Mouse (Mus musculus) layer of hippocampus, postnatal 14 days (tissue): Measurements from ENCODE around the gene Fcgrt. TPM values are rescaled to one million over a fixed set of nuclear protein-coding genes. Genes with fewer than 3 reads are reported as not detected.

Experiments used
- DNase-seq, 2 experiments: peaks; one replicate each; pipeline ENCODE4 v3.0.0; 2021 to 2022; ENCODE audit warnings: low spot score in 2 of 2, mixed read lengths in 1 of 2
- total RNA-seq, 2 experiments: library from RNA; stranded (reverse); gene quantifications; 2 replicates each; pipeline ENCODE4 v1.2.3; 2021

Gene Fcgrt
- total RNA-seq, 2 experiments from 2014 or later: 17.1 to 20.9 TPM

DNA sequence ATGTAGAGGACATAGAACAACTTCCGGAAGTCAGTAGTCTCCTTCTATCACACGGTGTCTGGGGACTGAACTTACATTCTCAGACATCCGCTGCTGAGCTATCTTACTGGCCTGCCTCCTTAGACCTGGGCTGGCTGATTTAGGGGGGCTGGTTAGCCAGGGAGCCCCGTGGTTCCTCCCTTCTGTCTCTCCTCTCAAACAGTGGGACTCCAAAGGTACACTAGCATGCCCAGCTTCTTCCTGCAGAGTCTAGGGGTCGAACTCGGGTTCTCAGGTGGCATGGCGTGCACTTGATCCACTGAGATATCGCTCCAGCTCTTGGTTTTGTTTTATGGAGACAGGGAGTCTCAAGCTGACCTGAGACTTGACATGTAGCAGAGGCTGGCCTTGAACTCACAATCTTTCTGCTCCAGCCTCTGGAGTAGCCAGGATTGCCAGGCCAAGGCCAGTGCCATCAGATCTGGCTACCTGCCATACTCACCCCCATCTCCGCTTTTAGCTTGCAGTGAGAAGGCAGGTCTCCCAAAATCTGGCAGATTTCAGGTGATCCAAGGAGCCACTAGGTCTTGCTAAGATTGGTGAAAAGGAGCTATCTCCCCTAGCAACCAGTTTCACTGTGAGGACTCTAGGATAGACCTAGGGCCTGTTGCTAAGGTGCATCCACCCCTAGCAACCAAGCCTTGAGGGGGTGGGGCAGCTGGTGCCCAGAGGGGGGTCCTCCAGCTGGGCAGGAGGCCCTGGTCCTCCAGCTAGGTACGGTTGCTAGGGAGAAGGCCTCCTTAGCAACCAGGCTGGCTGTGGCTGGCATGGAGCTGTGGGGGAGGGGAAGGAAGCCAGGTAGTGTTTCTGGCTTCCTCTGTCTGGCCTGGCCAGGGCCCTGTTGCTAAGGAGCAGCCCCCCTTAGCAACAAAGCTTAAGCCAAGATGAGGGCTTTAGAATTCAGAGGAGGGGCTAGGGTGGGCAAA lies 44.8 kb downstream of the Fcgrt start:
- DNase-seq: no peak

DNA sequence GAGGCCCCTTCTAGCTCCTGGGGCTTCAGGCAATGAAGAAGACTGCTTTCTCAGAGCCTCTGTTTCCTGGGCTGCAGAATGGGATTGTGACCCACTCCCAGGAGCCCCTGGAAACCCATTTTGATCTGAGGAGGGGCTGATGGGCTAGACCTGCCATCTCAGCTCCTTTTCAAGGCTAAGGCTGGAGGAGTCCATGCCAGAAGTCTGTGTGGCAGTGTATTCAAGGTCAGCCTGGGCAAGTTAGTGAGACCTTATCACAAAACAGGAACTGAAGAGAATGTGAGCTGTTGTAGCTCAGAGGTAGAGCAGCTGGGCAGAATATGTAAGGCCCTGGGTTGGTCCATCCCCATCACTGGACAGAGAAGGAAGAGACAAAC lies 46.7 kb downstream of the Fcgrt start:
- DNase-seq: no peak

DNA sequence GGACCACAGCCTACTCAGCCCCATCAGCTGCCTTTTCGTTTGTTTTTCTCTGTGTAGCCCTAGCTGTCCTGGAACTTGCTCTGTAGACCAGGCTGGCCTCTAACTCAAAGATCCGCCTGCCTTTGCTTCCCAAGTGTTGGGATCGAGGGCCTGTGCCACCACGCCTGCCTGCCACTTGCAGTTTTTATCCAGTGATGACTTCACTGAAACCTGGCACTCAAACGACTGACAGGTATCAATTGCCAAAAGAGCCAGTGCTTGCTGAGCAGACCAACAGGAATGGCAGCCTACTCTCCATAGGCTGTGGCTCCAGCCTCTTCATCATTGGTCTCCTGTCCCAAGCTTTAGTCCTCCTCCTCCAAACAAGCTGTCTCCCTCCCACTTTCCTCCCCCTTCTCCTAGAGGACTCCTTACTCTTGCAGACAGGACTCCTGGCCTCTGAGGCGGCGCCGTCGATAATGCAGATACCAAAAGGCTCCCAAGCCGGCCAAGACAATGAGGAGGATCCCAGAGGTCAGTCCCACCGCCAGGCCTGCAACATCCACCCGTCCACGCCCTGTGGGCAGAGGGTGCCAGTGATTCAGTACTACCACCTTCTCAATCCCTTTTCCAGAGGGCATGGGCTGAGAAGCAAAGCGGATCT lies 47.2 kb downstream of the Fcgrt start:
- no peak for DNase-seq

DNA sequence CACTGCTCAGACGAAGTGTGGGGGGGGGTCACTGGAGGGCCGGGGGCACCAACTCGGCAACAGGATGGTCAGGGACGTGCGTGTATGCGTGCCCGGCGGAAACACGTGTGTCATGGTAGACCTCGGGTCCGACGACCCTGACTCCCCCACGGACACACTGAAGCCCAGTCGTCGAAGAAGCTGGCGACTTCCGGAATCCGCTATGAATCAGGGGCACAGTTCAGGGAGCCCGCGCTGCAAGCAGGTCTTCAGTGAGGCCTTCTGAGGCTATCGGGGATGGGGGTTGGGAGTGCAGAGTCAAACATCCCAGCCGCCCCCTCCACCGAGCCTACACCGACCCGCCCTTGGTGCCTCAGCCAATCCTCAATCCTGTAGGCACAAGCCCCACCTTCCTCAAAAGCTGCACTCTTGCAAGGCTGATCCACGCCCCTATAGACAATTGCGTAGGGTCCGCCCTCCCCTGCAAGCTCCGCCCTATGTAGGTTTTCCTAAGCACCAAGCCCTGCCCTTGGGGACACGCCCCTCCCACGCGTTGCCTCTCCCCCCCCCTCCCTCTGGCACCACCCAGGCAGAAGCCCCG lies 49.6 kb downstream of the Fcgrt start:
- DNase-seq: peak; percentile 81 to 96

DNA sequence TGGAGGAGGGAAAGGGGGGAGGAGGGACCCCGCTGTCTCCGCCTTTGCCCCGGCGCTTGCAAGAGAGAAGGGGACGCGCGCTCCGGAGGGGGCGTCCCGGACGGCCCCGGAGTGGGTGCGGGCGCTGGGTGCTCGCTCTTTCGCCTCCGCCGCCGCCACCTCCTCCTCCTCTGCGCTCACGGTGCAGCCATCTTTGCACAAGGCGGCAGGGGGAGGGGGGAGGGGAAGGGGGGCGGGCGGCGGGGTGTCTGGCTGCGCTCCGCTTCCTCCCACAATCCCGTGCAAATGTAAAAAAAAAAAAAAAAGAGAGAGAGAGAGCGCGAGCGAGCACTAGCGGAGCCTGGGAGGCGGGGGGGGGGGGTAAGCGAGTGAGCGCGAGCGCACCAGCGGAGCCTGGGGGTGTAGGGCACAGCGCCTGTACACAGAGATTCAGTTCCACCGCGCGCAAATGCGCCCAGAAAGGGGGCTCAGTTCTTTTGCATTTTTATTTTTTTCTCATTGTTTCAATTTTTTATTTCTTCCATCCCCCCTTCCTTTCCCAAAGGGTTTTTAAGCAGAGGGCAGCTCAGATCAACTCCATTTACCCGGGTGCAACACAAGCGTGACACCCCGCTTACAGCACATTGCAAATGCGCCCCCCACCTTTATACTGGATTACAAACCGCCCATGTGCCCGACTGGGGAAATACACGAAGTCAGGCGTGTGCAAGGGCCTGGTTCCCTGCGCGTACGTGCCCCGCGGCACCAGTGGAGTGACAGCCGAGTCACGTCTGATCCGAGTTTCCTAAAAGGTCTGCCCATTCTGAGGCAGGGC lies 50.3 kb downstream of the Fcgrt start:
- peak; percentile 79 to 83 for DNase-seq

DNA sequence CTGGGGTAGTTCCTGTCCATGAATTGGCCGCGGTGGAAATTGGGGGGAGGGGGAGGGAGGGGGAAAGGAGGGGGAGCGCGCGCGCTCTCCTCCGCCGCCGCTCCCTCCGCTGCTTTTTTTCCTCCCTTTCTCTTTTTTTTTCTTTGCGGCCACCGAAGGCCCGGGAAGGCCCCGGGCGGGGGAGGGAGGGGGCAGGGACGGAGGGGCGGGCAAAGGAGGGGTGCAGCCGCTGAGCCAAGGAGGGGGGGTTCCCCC lies 50.9 kb downstream of the Fcgrt start, which contains the start of gene Prr12:
Gene Prr12 (minus strand): TSS at position 20 of the 255 bp plus-strand sequence.
- no peak for DNase-seq

DNA sequence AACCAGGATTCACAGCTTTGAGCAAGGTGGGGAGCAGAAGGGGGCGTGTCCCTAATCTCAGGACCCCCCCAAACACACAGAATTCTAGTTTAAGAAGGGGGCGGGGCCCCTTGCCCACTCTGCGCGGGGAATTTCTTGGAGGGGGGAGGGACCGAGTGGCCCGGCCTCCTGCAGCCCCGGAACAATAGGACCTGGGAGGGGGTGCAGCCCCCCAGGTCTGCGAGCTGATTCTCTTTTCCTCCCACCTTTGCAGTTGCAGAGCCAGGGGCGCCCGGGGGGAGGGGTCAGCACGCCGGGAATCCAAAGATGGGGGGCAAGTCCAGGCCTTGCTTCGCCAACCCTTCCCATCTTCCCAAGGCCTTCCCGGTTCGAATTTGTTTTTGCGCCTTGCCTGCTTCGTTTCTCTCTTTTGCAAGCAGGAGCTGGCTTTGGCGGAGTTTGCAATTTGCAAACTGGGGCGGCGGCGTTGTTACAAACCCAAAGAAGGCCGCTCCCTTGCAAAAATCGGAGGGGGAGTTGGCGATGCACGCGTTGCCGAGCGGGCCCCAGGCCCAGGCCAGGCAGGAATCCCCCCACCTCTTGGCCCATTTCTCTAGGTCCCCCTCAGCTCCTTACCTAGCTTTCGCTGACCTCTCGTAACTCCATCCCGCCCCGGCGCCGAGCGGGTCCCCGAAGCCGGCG lies 51.3 kb downstream of the Fcgrt start:
- peak; percentile 51 to 60 for DNase-seq

DNA sequence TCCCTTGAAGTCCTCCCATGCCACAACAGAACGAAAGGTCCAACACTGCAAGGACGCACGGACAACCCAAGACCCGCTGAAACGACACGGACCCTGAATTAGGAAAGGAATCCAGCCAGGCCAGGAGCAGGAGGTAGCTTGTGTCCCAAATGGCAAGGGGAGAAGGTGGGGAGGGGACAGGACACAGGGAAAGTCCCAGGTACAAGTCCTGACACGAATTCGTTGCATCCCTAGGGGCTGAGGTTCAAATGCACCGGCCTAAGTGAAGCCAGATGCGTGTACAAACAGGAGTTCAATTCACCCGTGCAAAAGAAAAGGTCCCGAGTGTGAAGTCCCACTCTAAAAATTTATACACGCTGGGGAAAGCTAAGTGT lies 52.1 kb downstream of the Fcgrt start:
- no peak for DNase-seq

DNA sequence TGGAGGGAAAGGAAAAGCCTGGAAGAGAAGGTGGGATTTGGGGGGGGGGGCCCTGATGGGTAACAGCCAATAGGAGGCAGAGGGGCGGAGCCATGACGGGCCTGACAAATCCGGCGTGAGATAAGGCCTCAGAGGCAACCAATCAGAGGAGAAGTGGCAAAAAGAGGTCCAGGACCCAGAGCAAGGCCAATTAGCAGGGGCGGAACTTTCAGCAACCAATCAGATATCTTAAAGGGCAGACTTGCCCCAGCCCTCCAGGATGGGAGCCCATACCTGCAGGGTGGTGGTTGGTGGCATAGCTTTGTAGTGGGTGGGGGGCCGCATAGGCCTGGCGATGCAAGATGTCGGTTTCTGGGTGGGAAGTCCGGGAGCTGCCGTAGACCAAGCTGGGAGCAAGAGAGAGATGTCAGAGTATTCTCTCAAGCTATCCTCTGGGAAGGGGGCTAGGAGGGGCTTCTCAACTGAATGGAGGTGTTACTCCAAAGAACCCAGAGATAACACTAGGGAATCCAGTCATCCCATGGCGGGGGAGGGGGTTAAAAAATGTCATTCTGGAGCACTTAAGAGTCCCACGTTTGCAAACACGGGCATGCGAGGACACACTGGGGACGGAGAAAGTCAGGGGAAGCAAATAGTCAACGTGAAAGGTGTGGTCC lies 52.6 kb downstream of the Fcgrt start:
- DNase-seq: peak; percentile 60 to 87

DNA sequence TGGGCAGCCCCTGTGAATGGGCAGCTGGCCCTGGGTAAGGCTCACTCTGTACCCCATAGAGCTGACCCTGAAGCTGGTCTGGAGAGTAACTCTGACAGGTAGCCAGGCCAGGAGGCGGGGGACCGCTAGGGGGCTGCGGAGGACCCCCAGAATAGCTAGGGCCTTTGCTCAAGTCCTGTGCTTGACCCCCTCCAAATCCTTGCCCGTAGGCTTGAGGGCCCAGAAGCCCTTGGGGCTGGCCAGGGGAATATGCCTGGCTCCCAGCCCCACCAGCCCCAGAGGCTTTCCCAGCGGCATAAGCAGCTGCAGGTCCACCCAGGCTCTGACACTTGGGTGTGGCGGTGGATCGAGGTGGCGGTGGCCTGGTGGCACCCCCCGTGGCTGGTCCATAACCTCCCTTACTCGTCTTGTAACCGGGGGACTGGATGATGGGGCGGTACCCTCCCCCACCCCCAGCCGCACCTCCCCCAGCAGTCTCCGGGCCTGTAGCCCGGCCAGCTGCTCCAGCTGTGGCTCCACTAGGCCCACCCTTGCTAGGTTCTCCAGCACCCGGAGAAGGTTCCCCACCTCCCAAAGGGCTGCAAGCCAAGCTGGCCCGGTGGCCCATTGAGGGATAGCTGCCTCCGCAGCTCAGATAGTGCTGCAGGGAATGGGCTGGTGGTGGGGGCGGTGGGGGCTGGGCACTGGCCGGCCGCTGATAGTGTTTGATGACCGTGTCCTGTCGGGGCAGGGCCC lies 54.6 kb downstream of the Fcgrt start:
- DNase-seq: no peak

DNA sequence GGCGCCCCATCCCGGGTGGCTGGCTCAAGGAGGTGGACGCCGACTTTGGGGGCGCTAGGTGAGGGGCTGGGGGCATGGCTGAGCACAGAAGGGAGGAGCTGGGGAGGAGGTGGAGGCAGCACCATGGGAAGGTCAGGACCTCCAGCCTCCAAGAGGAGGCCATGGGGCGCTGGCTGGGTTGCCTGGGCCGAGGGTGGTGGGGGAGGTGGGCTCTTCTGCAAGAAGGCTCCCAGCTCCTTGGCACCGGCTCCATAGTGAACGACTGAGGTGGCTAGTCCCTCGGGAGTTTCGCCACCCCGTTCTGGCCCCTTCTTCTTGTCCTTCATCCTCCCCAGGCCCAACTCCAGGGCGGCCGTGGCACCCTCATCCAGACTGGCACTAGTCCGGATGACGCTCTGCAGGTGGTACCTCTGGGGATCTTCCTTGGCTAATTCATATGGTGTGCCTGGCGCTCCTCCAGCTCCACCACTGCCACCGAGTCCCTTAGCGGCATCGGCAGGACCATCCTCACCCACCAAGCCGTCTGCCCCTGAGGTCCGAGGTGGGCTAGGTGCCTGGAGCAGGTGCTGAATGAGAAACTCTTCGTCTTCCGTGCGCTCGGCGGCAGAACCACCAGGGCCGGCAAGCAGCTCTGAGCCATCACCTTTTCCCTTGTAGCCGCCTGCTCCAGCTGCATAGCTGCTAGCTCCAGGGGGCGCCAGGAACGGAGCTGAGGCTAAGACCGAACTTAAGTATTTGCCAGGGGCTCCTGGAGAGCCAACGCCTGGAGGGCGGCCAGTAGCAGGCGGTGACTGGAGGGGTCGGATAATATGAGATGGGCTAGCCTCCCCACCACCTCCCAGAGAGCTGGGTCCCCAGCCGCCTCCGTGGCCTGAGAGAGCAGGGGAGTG lies 55.4 kb downstream of the Fcgrt start:
- no peak for DNase-seq

DNA sequence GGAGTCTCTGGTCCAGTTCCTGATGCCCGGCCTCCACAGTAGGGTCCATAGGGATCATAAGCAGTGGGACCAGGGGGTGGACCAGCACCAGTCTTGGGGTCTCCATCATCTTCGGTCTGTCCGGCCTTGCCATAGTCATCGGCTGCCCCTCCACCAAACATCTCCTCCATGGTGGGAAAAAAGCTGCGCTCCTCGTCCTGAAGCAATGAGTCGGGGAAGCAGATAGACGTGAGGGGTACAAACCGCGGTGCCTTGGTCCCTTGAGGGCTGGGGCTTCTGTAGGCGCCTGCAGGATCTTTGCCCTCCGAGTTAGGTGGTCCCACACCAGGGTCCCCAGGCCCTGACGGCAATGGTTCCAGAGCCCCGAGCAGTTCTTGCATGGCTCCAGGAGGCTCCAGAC lies 56.2 kb downstream of the Fcgrt start:
- no peak for DNase-seq

DNA sequence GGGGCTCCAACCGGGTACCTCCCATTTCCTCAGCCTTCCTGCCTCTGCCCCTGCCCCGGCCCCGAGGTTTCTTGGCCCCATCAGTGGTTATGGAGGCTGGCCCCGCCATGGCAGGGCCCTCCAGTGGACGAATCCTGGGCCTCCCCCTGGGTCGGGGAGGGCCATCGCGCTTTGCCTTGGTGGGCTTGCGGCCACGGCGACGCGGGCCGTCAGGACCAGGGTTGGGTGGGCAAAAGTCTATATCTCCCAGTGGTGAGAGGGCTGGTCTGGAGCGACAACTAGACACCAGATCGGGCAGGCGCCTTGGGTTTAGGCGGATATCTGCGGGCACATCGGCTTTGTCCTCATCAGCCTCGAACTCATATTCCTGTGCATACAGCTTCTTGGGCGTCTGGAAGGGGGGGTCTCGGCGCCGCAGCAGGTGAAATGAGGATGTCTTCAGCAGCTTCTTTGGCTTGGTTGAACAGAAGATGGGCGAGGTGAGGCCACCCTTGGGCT lies 56.7 kb downstream of the Fcgrt start:
- no peak for DNase-seq

DNA sequence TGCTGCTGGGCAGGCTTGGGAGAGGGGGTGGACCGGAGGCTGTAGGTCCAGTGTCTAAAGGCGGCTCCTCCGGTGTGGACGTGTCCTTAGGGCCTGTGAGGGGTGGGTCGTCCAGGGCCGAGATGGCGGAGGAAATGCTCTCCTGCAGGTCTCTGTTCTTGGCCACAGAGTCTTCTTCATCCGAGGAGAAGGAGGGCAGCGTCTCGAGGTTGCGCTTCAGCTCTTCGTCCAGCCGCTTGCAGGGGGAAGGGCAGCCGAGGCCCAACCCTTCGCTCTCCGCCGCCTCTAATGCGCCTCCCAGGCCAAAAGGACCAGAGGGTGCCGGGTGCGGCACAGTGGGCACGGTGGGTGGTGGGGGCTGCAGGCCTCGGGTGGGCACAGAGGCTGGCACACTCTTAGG lies 57.9 kb downstream of the Fcgrt start:
- no peak for DNase-seq

DNA sequence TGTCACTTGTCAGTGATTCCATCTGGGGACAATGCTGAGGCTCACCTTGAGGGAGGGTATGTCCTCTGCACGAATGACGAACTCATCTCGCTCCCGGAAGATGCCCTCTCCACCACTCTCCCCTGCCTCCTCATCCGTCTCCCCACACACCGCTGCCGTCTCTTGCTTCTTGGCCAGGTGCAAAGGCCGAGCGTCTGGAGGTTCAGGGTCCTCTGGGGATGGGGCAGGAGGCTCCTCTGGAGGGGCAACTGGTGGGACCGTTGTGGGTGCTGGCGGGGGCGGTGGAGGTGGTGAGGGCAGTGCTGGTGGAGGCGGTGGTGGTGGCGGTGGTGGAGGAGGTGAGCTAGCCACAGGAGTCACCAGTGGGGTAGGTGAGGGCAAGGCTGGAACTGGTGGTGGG lies 60.3 kb downstream of the Fcgrt start:
- no peak for DNase-seq
